Mouse (Mus musculus): ENCODE results near the gene Chrna4. TPM values are rescaled to one million over a fixed set of nuclear protein-coding genes. Genes with fewer than 3 reads are reported as not detected.

The Chrna4 gene
- polyA plus RNA-seq, 1 experiment: not detected

- H3K4me3 ChIP-seq (replicated peaks; ENCODE audit: control insufficient read depth, low read depth, low read length): no peak overlapping the region
- WGBS: 72% methylated on average over 7 of the region's 7 CpGs
- no peaks in the 10 kb centered on the region for H3K4me1 ChIP-seq (ENCODE audit: control insufficient read depth, insufficient read depth, low read length)
- no peak for TF ChIP-seq CTCF (IDR thresholded peaks at IDR 0.05; ENCODE audit: control insufficient read depth, insufficient read depth, low read length)
- no peak for TF ChIP-seq POLR2A (IDR thresholded peaks at IDR 0.05; ENCODE audit: borderline replicate concordance, control insufficient read depth, low read depth, low read length)
- no peak overlapping the region for H3K27ac ChIP-seq (ENCODE audit: control insufficient read depth, insufficient read depth, low read depth, low read length, poor library complexity)
These were observed 5.1 kb upstream of the Chrna4 start for GRCm38 (mm10) chr2:181048252-181048945.

GRCm38 (mm10) chr2:181044001-181044400 lies 655 bp upstream of the Chrna4 start:
- no peak overlapping the region for H3K4me3 ChIP-seq (replicated peaks; ENCODE audit: control insufficient read depth, low read depth, low read length)
- H3K4me1 ChIP-seq (ENCODE audit: control insufficient read depth, insufficient read depth, low read length): no peaks in the 10 kb centered on the region
- WGBS: 33% methylated on average over 3 of the region's 3 CpGs
- TF ChIP-seq POLR2A (IDR thresholded peaks at IDR 0.05; ENCODE audit: borderline replicate concordance, control insufficient read depth, low read depth, low read length) (no peak), CTCF (IDR thresholded peaks at IDR 0.05; ENCODE audit: control insufficient read depth, insufficient read depth, low read length) (no peak)
- H3K27ac ChIP-seq (ENCODE audit: control insufficient read depth, insufficient read depth, low read depth, low read length, poor library complexity): no peak overlapping the region

- Histone ChIP-seq H3K4me1 (ENCODE audit: control insufficient read depth, insufficient read depth, low read length) (no peaks in the 10 kb centered on the region), H3K27ac (ENCODE audit: control insufficient read depth, insufficient read depth, low read depth, low read length, poor library complexity) (no peak overlapping the region), H3K4me3 (replicated peaks; ENCODE audit: control insufficient read depth, low read depth, low read length) (no peak overlapping the region)
- TF ChIP-seq POLR2A (IDR thresholded peaks at IDR 0.05; ENCODE audit: borderline replicate concordance, control insufficient read depth, low read depth, low read length) (no peak), CTCF (IDR thresholded peaks at IDR 0.05; ENCODE audit: control insufficient read depth, insufficient read depth, low read length) (no peak)
These were observed 970 bp downstream of the Chrna4 start for GRCm38 (mm10) chr2:181042376-181042775.

- no peak overlapping the region for H3K4me3 ChIP-seq (replicated peaks; ENCODE audit: control insufficient read depth, low read depth, low read length)
- 23% methylated on average over 7 of the region's 7 CpGs for WGBS
- no peak for TF ChIP-seq CTCF (IDR thresholded peaks at IDR 0.05; ENCODE audit: control insufficient read depth, insufficient read depth, low read length)
- no peak for TF ChIP-seq POLR2A (IDR thresholded peaks at IDR 0.05; ENCODE audit: borderline replicate concordance, control insufficient read depth, low read depth, low read length)
- H3K4me1 ChIP-seq (ENCODE audit: control insufficient read depth, insufficient read depth, low read length): no peaks in the 10 kb centered on the region
- H3K27ac ChIP-seq (ENCODE audit: control insufficient read depth, insufficient read depth, low read depth, low read length, poor library complexity): no peak overlapping the region
These were observed 1.4 kb downstream of the Chrna4 start for GRCm38 (mm10) chr2:181041941-181042340.

GRCm38 (mm10) chr2:181039356-181039680 lies 4.0 kb downstream of the Chrna4 start:
- no peaks in the 10 kb centered on the region for H3K4me1 ChIP-seq (ENCODE audit: control insufficient read depth, insufficient read depth, low read length)
- TF ChIP-seq POLR2A (IDR thresholded peaks at IDR 0.05; ENCODE audit: borderline replicate concordance, control insufficient read depth, low read depth, low read length): no peak
- TF ChIP-seq CTCF (IDR thresholded peaks at IDR 0.05; ENCODE audit: control insufficient read depth, insufficient read depth, low read length): no peak
- WGBS: 4% methylated on average over 16 of the region's 16 CpGs
- H3K4me3 ChIP-seq (replicated peaks; ENCODE audit: control insufficient read depth, low read depth, low read length): no peak overlapping the region
- H3K27ac ChIP-seq (ENCODE audit: control insufficient read depth, insufficient read depth, low read depth, low read length, poor library complexity): no peak overlapping the region

- 2% methylated on average over 60 of the region's 63 CpGs for WGBS
- no peak overlapping the region for H3K27ac ChIP-seq (ENCODE audit: control insufficient read depth, insufficient read depth, low read depth, low read length, poor library complexity)
- H3K4me3 ChIP-seq (replicated peaks; ENCODE audit: control insufficient read depth, low read depth, low read length): no peak overlapping the region
- no peak for TF ChIP-seq CTCF (IDR thresholded peaks at IDR 0.05; ENCODE audit: control insufficient read depth, insufficient read depth, low read length)
- no peaks in the 10 kb centered on the region for H3K4me1 ChIP-seq (ENCODE audit: control insufficient read depth, insufficient read depth, low read length)
These were observed 4.5 kb downstream of the Chrna4 start for GRCm38 (mm10) chr2:181038644-181039355.

GRCm38 (mm10) chr2:181036561-181036960 lies 6.8 kb downstream of the Chrna4 start:
- WGBS: 39% methylated on average over 6 of the region's 6 CpGs
- TF ChIP-seq POLR2A (IDR thresholded peaks at IDR 0.05; ENCODE audit: borderline replicate concordance, control insufficient read depth, low read depth, low read length) (no peak), CTCF (IDR thresholded peaks at IDR 0.05; ENCODE audit: control insufficient read depth, insufficient read depth, low read length) (no peak)
- Histone ChIP-seq H3K4me3 (replicated peaks; ENCODE audit: control insufficient read depth, low read depth, low read length) (no peak overlapping the region), H3K27ac (ENCODE audit: control insufficient read depth, insufficient read depth, low read depth, low read length, poor library complexity) (no peak overlapping the region), H3K4me1 (ENCODE audit: control insufficient read depth, insufficient read depth, low read length) (no peaks in the 10 kb centered on the region)

GRCm38 (mm10) chr2:181035186-181035585 lies 8.2 kb downstream of the Chrna4 start:
- H3K4me3 ChIP-seq (replicated peaks; ENCODE audit: control insufficient read depth, low read depth, low read length): no peak overlapping the region
- H3K4me1 ChIP-seq (ENCODE audit: control insufficient read depth, insufficient read depth, low read length): no peaks in the 10 kb centered on the region
- TF ChIP-seq CTCF (IDR thresholded peaks at IDR 0.05; ENCODE audit: control insufficient read depth, insufficient read depth, low read length) (no peak), POLR2A (IDR thresholded peaks at IDR 0.05; ENCODE audit: borderline replicate concordance, control insufficient read depth, low read depth, low read length) (no peak)
- 79% methylated on average over 7 of the region's 7 CpGs for WGBS
- no peak overlapping the region for H3K27ac ChIP-seq (ENCODE audit: control insufficient read depth, insufficient read depth, low read depth, low read length, poor library complexity)
